Mouse (Mus musculus) heart, embryonic 16.5 days (tissue): ENCODE measurements around the gene Tmem203. TPM values are rescaled to one million over a fixed set of nuclear protein-coding genes. Genes with fewer than 3 reads are reported as not detected.

Experiments used
- ATAC-seq: fragments of 200-750 bp; cut with Nextera tagmentation; replicated peaks from 2 replicates; pipeline ENCODE4 v1.8.0; 2017; ENCODE audit warnings: moderate number of reproducible peaks; ENCODE audit not compliant: insufficient read depth, low FRiP score; ENCODE audit errors: extremely low read depth
- H3K27ac ChIP-seq: fragments of 300-500 bp; sonication (generic); 2 replicates; pipeline ENCODE4 v1.5.1; 2014; ENCODE audit warnings: mild to moderate bottlenecking, low read length, control low read depth, moderate library complexity
- H3K27me3 ChIP-seq: fragments of 300-500 bp; sonication (generic); 2 replicates; pipeline ENCODE4 v1.6.1; 2014; ENCODE audit warnings: low read length, mixed read lengths; ENCODE audit not compliant: control insufficient read depth, insufficient read depth
- H3K36me3 ChIP-seq: fragments of 300-500 bp; sonication (generic); 2 replicates; pipeline ENCODE4 v1.6.1; 2014; ENCODE audit not compliant: control insufficient read depth, insufficient read depth
- H3K4me1 ChIP-seq: fragments of 300-500 bp; sonication (generic); 2 replicates; pipeline ENCODE4 v1.6.1; 2014; ENCODE audit warnings: low read length, mixed read lengths; ENCODE audit not compliant: control insufficient read depth, insufficient read depth
- H3K4me2 ChIP-seq: fragments of 300-500 bp; sonication (generic); 2 replicates; pipeline ENCODE4 v1.6.1; 2014; ENCODE audit warnings: low read depth, mild to moderate bottlenecking, control low read depth, low read length
- H3K4me3 ChIP-seq: fragments of 300-500 bp; sonication (generic); 2 replicates; pipeline ENCODE4 v1.5.1; 2014; ENCODE audit warnings: mild to moderate bottlenecking, control low read depth, low read length
- H3K9ac ChIP-seq: fragments of 300-500 bp; sonication (generic); 2 replicates; pipeline ENCODE4 v1.6.1; 2014; ENCODE audit warnings: low read length, control low read depth
- H3K9me3 ChIP-seq: fragments of 300-500 bp; sonication (generic); replicated peaks from 2 replicates; pipeline ENCODE4 v1.6.1; 2016; ENCODE audit warnings: low read length; ENCODE audit not compliant: control insufficient read depth
- WGBS: fragments of 180-500 bp; shearing (Covaris S2); extraction: QIAGEN DNeasy Blood & Tissue Kit; methylation state at CpG from one replicate; pipeline ENCODE4 v1.1.7; 2014; 5-methylcytosine and 5-hydroxymethylcytosine counted together
- polyA plus RNA-seq: library from polyadenylated mRNA; unstranded; fragments of >200 nt; fragmentation: Nextera tagmentation; extraction: Ambion mirVana; gene quantifications from 2 replicates; pipeline ENCODE4 v1.2.1, GENCODE M21; 2015

Gene Tmem203
- polyA plus RNA-seq, 1 experiment from 2014 or later, result 15.1 TPM

- H3K27me3 ChIP-seq, result peaks cover 20% of the 10 kb centered on the region; the same call in 1 of the 2 replicates
These were observed 15.5 kb upstream of the Tmem203 start for GRCm38 (mm10) chr2:25239766-25240165.

GRCm38 (mm10) chr2:25240310-25240709 is 14.9 kb upstream of the Tmem203 start:
- no peaks in the 10 kb centered on the region for H3K9me3 ChIP-seq
- 0 out of 2 replicates have a peak overlapping the region, but pooled peaks have one; percentile 9 for H3K27ac ChIP-seq
- H3K27me3 ChIP-seq, result peaks cover 20% of the 10 kb centered on the region; the same call in 1 of the 2 replicates
- no peaks in the 10 kb centered on the region; the same call in 1 of the 2 replicates for H3K36me3 ChIP-seq
- H3K4me1 ChIP-seq, result peaks cover 13% of the 10 kb centered on the region
- H3K9ac ChIP-seq, result peak overlapping the region; percentile 60
- WGBS, result 57% methylated on average over 8 of the region's 8 CpGs
- peak overlapping the region; percentile 49 for H3K4me3 ChIP-seq
- peak overlapping the region; percentile 71 for H3K4me2 ChIP-seq
- ATAC-seq, result no peak

More at GRCm38 (mm10) chr2:25239766-25240165, 15.5 kb upstream of the Tmem203 start:
- no peak for ATAC-seq
- Histone ChIP-seq H3K9me3 (no peaks in the 10 kb centered on the region), H3K27ac (no peak overlapping the region), H3K4me2 (no peak overlapping the region), H3K4me3 (no peak overlapping the region), H3K36me3 (no peaks in the 10 kb centered on the region), H3K9ac (no peak overlapping the region), H3K4me1 (peaks cover 13% of the 10 kb centered on the region)
- 81% methylated on average over 3 of the region's 3 CpGs for WGBS

- Histone ChIP-seq H3K36me3 (peaks cover 4% of the 10 kb centered on the region; the same call in 1 of the 2 replicates), H3K9ac (peak overlapping the region; percentile 60), H3K4me1 (peaks cover 13% of the 10 kb centered on the region), H3K27me3 (peaks cover 18% of the 10 kb centered on the region; the same call in 1 of the 2 replicates), H3K9me3 (no peaks in the 10 kb centered on the region), H3K27ac (no peak overlapping the region), H3K4me2 (peak overlapping the region; percentile 71), H3K4me3 (peak overlapping the region; percentile 49)
- peak; percentile 75 for ATAC-seq
- 1% methylated on average over 29 of the region's 29 CpGs for WGBS
These were observed 14.4 kb upstream of the Tmem203 start for GRCm38 (mm10) chr2:25240723-25241437.

- H3K4me1 ChIP-seq, result peaks cover 13% of the 10 kb centered on the region
- H3K9ac ChIP-seq, result no peak overlapping the region
- H3K27me3 ChIP-seq, result peaks cover 16% of the 10 kb centered on the region; the same call in 1 of the 2 replicates
- peak overlapping the region; percentile 62 for H3K4me3 ChIP-seq
- H3K9me3 ChIP-seq, result no peaks in the 10 kb centered on the region
- H3K27ac ChIP-seq, result no peak overlapping the region
- peak overlapping the region; percentile 95 for H3K4me2 ChIP-seq
- 14% methylated on average over 6 of the region's 6 CpGs for WGBS
- peaks cover 4% of the 10 kb centered on the region; the same call in 1 of the 2 replicates for H3K36me3 ChIP-seq
- no peak for ATAC-seq
These were observed 13.8 kb upstream of the Tmem203 start for GRCm38 (mm10) chr2:25241438-25241775.

GRCm38 (mm10) chr2:25242101-25242506 is 13.1 kb upstream of the Tmem203 start, which contains the start of the genes Rnf208 and Cysrt1:
Rnf208 (plus strand) TSS chr2:25242255.
Cysrt1 (minus strand) TSS chr2:25242452.
- H3K4me3 ChIP-seq, result peak within 1 kb of the TSS; percentile 62
- H3K27ac ChIP-seq, result no peak within 1 kb of the TSS
- no peaks in the 10 kb centered on the region for H3K9me3 ChIP-seq
- no peak for ATAC-seq
- under 1% methylated on average over 47 of the region's 59 CpGs for WGBS
- H3K4me2 ChIP-seq, result peak within 1 kb of the TSS; percentile 95
- H3K36me3 ChIP-seq, result peaks cover 4% of the 10 kb centered on the region; the same call in 1 of the 2 replicates
- peaks cover 13% of the 10 kb centered on the region for H3K4me1 ChIP-seq
- H3K9ac ChIP-seq, result peak within 1 kb of the TSS; percentile 68
- peaks cover 16% of the 10 kb centered on the region; the same call in 1 of the 2 replicates for H3K27me3 ChIP-seq

- no peak overlapping the region for H3K27ac ChIP-seq
- H3K27me3 ChIP-seq, result peaks cover 16% of the 10 kb centered on the region; the same call in 1 of the 2 replicates
- no peak for ATAC-seq
- H3K4me1 ChIP-seq, result peaks cover 13% of the 10 kb centered on the region
- WGBS, result 63% methylated on average over 8 of the region's 8 CpGs
- peaks cover 4% of the 10 kb centered on the region for H3K36me3 ChIP-seq
- no peaks in the 10 kb centered on the region for H3K9me3 ChIP-seq
- no peak overlapping the region for H3K9ac ChIP-seq
- H3K4me3 ChIP-seq, result no peak overlapping the region
- H3K4me2 ChIP-seq, result no peak overlapping the region
These were observed 11.9 kb upstream of the Tmem203 start for GRCm38 (mm10) chr2:25243342-25243741.

GRCm38 (mm10) chr2:25244144-25244543 is 11.1 kb upstream of the Tmem203 start:
- H3K9me3 ChIP-seq, result no peaks in the 10 kb centered on the region

GRCm38 (mm10) chr2:25246183-25247072 is 8.8 kb upstream of the Tmem203 start, which contains the start of gene AL732309.1:
AL732309.1 (minus strand) TSS chr2:25246863.
- no peak within 1 kb of the TSS for H3K27ac ChIP-seq
- H3K4me2 ChIP-seq, result no peak within 1 kb of the TSS
- ATAC-seq, result no peak
- H3K4me1 ChIP-seq, result peaks cover 7% of the 10 kb centered on the region
- H3K9me3 ChIP-seq, result no peaks in the 10 kb centered on the region
- 86% methylated on average over 10 of the region's 10 CpGs for WGBS
- H3K36me3 ChIP-seq, result peaks cover 15% of the 10 kb centered on the region
- H3K9ac ChIP-seq, result no peak within 1 kb of the TSS
- no peak within 1 kb of the TSS for H3K4me3 ChIP-seq
- peaks cover 12% of the 10 kb centered on the region; the same call in 1 of the 2 replicates for H3K27me3 ChIP-seq

More at GRCm38 (mm10) chr2:25244144-25244543, 11.1 kb upstream of the Tmem203 start:
- 87% methylated on average over 4 of the region's 4 CpGs for whole genome bisulfite sequencing
- H3K27me3 ChIP-seq, result peaks cover 16% of the 10 kb centered on the region; the same call in 1 of the 2 replicates
- no peak overlapping the region for H3K4me2 ChIP-seq
- peaks cover 13% of the 10 kb centered on the region for H3K4me1 ChIP-seq
- no peak for ATAC-seq
- H3K9ac ChIP-seq, result no peak overlapping the region
- H3K27ac ChIP-seq, result no peak overlapping the region
- peaks cover 7% of the 10 kb centered on the region for H3K36me3 ChIP-seq
- H3K4me3 ChIP-seq, result no peak overlapping the region
